Mouse (Mus musculus) liver, embryonic 16.5 days (tissue): Measurements from ENCODE around the gene Reg4. TPM values are rescaled to one million over a fixed set of nuclear protein-coding genes. Genes with fewer than 3 reads are reported as not detected.
A peak's percentile ranks its signal among the peaks of the same experiment; 100 is the strongest.

Experiments used
- ATAC-seq: fragments of 200-750 bp; cut with Nextera tagmentation; 2 replicates; pipeline ENCODE4 v1.8.0; 2017; ENCODE audit warnings: low read depth, mild to moderate bottlenecking, moderate number of reproducible peaks, moderate library complexity
- H3K27ac ChIP-seq: fragments of 300-500 bp; sonication (generic); 2 replicates; pipeline ENCODE4 v1.5.1; 2014; ENCODE audit warnings: mild to moderate bottlenecking, low read length
- H3K27me3 ChIP-seq: fragments of 300-500 bp; sonication (generic); 2 replicates; pipeline ENCODE4 v1.6.1; 2014; ENCODE audit warnings: low read depth, low read length, mixed read lengths; ENCODE audit not compliant: control insufficient read depth, insufficient read depth
- H3K36me3 ChIP-seq: fragments of 300-500 bp; sonication (generic); 2 replicates; pipeline ENCODE4 v1.6.1; 2014; ENCODE audit warnings: mild to moderate bottlenecking; ENCODE audit not compliant: control insufficient read depth, insufficient read depth
- H3K4me1 ChIP-seq: fragments of 300-500 bp; sonication (generic); 2 replicates; pipeline ENCODE4 v1.6.1; 2014; ENCODE audit warnings: low read depth, low read length, mixed read lengths; ENCODE audit not compliant: control insufficient read depth
- H3K4me2 ChIP-seq: fragments of 300-500 bp; sonication (generic); 2 replicates; pipeline ENCODE4 v1.6.1; 2014; ENCODE audit warnings: low read depth, low read length, mixed read lengths
- H3K4me3 ChIP-seq: fragments of 300-500 bp; sonication (generic); 2 replicates; pipeline ENCODE4 v1.5.1; 2014; ENCODE audit warnings: low read depth, mild to moderate bottlenecking, low read length
- H3K9ac ChIP-seq: fragments of 300-500 bp; sonication (generic); 2 replicates; pipeline ENCODE4 v1.6.1; 2014; ENCODE audit warnings: low read depth, low read length
- H3K9me3 ChIP-seq: fragments of 300-500 bp; sonication (generic); replicated peaks from 2 replicates; pipeline ENCODE4 v1.6.1; 2016; ENCODE audit warnings: low read length; ENCODE audit not compliant: control insufficient read depth
- WGBS: fragments of 180-500 bp; shearing (Covaris S2); extraction: QIAGEN DNeasy Blood & Tissue Kit; methylation state at CpG from one replicate; pipeline ENCODE4 v1.1.7; 2014; ENCODE audit not compliant: insufficient replicate concordance; 5-methylcytosine and 5-hydroxymethylcytosine counted together
- polyA plus RNA-seq: library from polyadenylated mRNA; unstranded; fragments of >200 nt; fragmentation: Nextera tagmentation; extraction: Ambion mirVana; gene quantifications from 2 replicates; pipeline ENCODE4 v1.2.1, GENCODE M21; 2015

Gene Reg4
- polyA plus RNA-seq, 1 experiment from 2014 or later = 0.27 TPM

DNA sequence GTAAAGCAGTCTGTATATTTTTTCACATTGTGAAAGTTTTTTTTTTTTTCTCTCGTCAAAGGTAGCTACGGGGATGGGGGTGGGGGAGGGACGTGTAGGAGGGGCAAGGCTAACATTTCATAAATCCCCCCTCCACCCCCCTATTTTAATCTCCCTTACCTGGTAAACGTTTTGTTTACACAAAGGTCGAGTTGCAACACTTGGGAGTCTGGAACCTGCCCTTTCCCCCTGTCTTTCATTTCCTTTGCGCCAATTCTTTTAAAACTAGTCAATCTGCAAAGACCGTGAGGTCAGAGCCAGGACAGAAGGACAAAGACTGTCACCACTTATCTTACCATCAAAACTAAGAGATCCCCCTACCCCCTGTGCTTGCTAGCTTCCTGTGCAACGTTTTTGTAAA is 23.9 kb downstream of the Reg4 start:
- no peak overlapping the region for H3K4me3 ChIP-seq
- H3K36me3 ChIP-seq = no peaks in the 10 kb centered on the region
- ATAC-seq = peak; percentile 30; the same call in 1 of the 2 replicates
- peak overlapping the region; percentile 22; the same call in 1 of the 2 replicates for H3K4me2 ChIP-seq
- no peaks in the 10 kb centered on the region for H3K9me3 ChIP-seq
- H3K27ac ChIP-seq = peak overlapping the region; percentile 72
- H3K27me3 ChIP-seq = no peaks in the 10 kb centered on the region
- peaks cover 3% of the 10 kb centered on the region; the same call in 1 of the 2 replicates for H3K4me1 ChIP-seq
- 14% methylated on average over 8 of the region's 8 CpGs for WGBS
- H3K9ac ChIP-seq = no peak overlapping the region

DNA sequence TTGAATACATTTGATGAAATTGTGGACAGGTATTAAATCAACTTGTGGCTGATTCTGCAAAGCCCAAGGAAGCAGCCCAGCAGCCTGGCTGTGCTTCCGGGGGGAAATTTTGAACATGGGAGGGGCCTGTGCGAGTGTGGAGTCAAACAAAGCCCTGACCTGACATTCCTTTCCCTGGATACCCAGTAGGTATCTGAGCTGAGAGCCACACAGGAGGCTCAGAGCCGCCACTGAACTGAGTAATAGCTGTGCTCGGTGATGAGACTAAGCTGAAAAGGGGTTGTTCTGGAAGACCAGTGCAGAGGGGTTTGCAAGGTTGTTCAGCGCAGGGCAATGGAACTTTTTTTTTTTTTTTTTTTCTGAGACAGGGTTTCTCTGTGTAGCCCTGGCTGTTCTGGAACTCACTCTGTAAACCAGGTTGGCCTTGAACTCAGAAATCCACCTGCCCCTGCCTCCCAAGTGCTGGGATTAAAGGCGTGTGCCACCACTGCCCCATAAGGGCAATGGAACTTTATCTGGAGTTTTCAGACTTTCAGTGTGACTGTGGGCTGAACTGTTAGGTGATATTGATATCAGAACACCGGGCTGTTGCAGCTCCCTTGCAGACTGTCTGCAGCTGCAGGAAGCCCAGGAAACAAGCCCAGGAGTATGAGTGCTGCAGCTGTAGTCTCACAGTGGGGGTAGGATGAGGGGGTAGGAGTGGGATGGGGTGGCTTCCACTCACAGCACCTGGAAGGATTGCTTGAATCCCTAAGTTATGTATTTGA is 25.2 kb downstream of the Reg4 start:
- Histone ChIP-seq H3K27me3 (no peaks in the 10 kb centered on the region), H3K4me2 (no peak overlapping the region), H3K4me1 (peaks cover 3% of the 10 kb centered on the region; the same call in 1 of the 2 replicates), H3K9ac (no peak overlapping the region), H3K27ac (no peak overlapping the region; the same call in 1 of the 2 replicates), H3K4me3 (no peak overlapping the region), H3K9me3 (no peaks in the 10 kb centered on the region), H3K36me3 (no peaks in the 10 kb centered on the region)
- 44% methylated on average over 7 of the region's 7 CpGs for WGBS
- no peak for ATAC-seq

DNA sequence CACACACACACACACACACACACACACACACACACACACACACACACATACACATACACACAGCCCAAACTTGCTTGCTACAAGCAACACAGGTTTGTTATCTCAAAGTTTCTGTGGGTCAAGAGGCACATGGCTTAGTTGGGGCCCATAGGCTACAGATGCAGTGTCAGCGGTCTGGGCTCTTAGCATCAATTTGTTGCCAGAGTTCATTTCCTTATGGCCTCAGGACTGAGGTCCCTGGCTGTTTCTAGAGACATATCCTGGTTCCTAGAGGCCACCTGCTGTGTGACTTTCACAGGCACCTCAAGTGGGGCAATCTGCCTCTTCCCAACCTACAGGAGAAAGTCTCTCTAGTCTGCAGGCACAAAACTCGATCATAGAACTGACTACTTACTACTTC is 27.4 kb downstream of the Reg4 start:
- no peaks in the 10 kb centered on the region for H3K27me3 ChIP-seq
- 70% methylated on average over 2 of the region's 2 CpGs for WGBS
- H3K9me3 ChIP-seq = no peaks in the 10 kb centered on the region
- H3K4me1 ChIP-seq = no peaks in the 10 kb centered on the region; the same call in 1 of the 2 replicates
- no peak overlapping the region for H3K4me2 ChIP-seq
- H3K4me3 ChIP-seq = no peak overlapping the region
- ATAC-seq = no peak
- H3K27ac ChIP-seq = no peak overlapping the region
- H3K36me3 ChIP-seq = no peaks in the 10 kb centered on the region
- no peak overlapping the region for H3K9ac ChIP-seq

- H3K9ac ChIP-seq = no peak overlapping the region
- no peaks in the 10 kb centered on the region for H3K36me3 ChIP-seq
- H3K9me3 ChIP-seq = no peaks in the 10 kb centered on the region
- 63% methylated on average over 11 of the region's 11 CpGs for WGBS
- no peaks in the 10 kb centered on the region; the same call in 1 of the 2 replicates for H3K4me1 ChIP-seq
- H3K27ac ChIP-seq = no peak overlapping the region
- no peaks in the 10 kb centered on the region for H3K27me3 ChIP-seq
- H3K4me3 ChIP-seq = no peak overlapping the region
- no peak for ATAC-seq
- H3K4me2 ChIP-seq = no peak overlapping the region
Observed at GRCm38 (mm10) chr3:98249833-98250448, 28.0 kb downstream of the Reg4 start.

GRCm38 (mm10) chr3:98254059-98254458 is 32.1 kb downstream of the Reg4 start:
- Histone ChIP-seq H3K27ac (no peak overlapping the region), H3K36me3 (no peaks in the 10 kb centered on the region), H3K27me3 (no peaks in the 10 kb centered on the region), H3K9me3 (no peaks in the 10 kb centered on the region), H3K9ac (no peak overlapping the region), H3K4me1 (no peaks in the 10 kb centered on the region), H3K4me2 (no peak overlapping the region), H3K4me3 (no peak overlapping the region)
- 65% methylated on average over 2 of the region's 3 CpGs for WGBS
- ATAC-seq = no peak

DNA sequence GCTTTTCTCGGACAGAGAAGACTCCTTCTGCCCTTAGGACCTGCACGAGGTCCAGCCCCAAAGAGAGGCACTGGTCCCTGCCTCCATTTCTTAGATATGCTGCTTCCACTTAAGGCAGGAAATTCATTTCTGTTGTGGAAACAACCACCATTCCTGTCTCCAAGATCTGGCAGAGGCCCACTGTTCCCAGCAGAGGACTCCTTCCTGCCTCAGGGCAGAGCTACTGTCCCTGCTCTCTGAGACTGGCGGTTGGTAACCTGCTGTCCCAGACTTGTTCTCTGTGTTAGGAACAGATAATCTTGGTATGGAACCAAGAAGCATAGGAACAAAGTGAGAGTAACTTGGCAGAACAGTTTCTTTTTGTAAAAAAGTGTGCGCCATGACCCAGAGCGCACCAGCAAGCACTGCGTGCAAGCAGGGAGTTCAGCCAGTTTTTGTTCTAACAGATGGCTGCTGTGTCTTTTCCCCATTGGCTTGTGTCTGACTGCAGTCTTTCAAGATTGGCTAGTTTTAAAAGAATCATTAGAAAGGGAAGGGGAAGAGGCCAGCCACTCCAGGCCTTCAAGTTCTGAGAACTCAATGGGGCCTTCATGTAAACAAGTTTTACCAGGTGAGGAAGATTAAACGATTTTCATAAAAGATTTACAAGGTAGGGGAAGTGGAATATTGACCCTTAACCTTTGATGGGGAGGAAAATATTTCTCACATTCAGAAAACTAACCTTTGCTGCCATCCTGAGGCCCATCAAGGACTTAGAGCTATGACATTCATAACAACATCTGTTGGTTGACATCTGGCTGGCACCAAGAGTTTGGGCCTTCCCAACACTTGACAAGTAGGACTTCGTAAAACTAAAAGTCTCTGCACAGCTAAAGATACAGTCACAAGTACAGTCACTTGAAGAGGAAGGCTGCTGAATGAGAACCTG is 33.0 kb downstream of the Reg4 start:
- Histone ChIP-seq H3K4me2 (no peak overlapping the region), H3K27me3 (no peaks in the 10 kb centered on the region), H3K4me1 (no peaks in the 10 kb centered on the region; the same call in 1 of the 2 replicates), H3K27ac (no peak overlapping the region), H3K9me3 (no peaks in the 10 kb centered on the region), H3K9ac (no peak overlapping the region), H3K36me3 (no peaks in the 10 kb centered on the region), H3K4me3 (no peak overlapping the region)
- WGBS = 75% methylated on average over 8 of the region's 8 CpGs
- no peak for ATAC-seq

- no peak for ATAC-seq
- Histone ChIP-seq H3K4me1 (peaks cover 6% of the 10 kb centered on the region), H3K27ac (no peak overlapping the region), H3K4me3 (no peak overlapping the region), H3K9ac (no peak overlapping the region), H3K9me3 (no peaks in the 10 kb centered on the region), H3K27me3 (no peaks in the 10 kb centered on the region), H3K36me3 (no peaks in the 10 kb centered on the region), H3K4me2 (no peak overlapping the region)
- WGBS = 68% methylated on average over 4 of the region's 4 CpGs
Observed at GRCm38 (mm10) chr3:98258723-98259122, 36.8 kb downstream of the Reg4 start.

DNA sequence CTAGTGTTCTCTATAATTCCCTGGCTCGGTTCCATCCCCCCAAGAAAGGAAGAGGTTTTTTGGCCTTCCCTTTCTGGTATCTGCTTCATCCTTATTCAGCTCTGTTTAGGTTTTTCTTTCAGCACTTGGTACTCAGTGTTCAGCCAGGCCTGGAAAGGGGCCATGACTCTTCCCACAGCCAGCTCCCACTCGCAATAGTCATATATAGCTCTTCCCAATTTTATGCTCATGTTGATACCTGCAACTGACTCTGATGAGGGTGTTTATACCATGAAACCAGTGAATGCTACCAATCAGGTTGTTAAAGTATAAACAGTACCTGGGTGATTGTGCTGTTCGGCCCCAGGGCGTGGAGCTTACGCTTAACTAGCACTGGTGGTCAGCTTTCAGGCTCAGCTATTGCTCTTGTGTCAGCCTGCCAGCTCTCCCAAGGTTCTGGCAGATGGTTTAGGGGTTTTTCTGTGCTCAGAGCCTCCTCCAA is 37.4 kb downstream of the Reg4 start:
- Histone ChIP-seq H3K4me2 (no peak overlapping the region), H3K36me3 (no peaks in the 10 kb centered on the region), H3K9me3 (no peaks in the 10 kb centered on the region), H3K4me3 (no peak overlapping the region), H3K9ac (no peak overlapping the region), H3K27me3 (no peaks in the 10 kb centered on the region), H3K4me1 (peaks cover 6% of the 10 kb centered on the region), H3K27ac (no peak overlapping the region)
- ATAC-seq = no peak
- 78% methylated on average over 5 of the region's 5 CpGs for WGBS
